Mouse (Mus musculus) embryonic facial prominence, embryonic 15.5 days (tissue): ENCODE results near the gene Rbm20. TPM values are rescaled to one million over a fixed set of nuclear protein-coding genes. Genes with fewer than 3 reads are reported as not detected.

Experiments
- ATAC-seq: fragments of 200-750 bp; cut with Nextera tagmentation; 2 replicates; pipeline ENCODE4 v1.8.0; 2017; ENCODE audit warnings: low read depth, moderate TSS enrichment; ENCODE audit not compliant: insufficient number of reproducible peaks, low FRiP score, low TSS enrichment
- H3K27ac ChIP-seq: fragments of 300-500 bp; sonication (generic); replicated peaks from 2 replicates; pipeline ENCODE4 v1.5.1; 2015; ENCODE audit warnings: mild to moderate bottlenecking, inconsistent platforms
- H3K27me3 ChIP-seq: fragments of 300-500 bp; sonication (generic); 2 replicates; pipeline ENCODE4 v1.6.1; 2015; ENCODE audit warnings: inconsistent platforms
- H3K36me3 ChIP-seq: fragments of 300-500 bp; sonication (generic); 2 replicates; pipeline ENCODE4 v1.6.1; 2015; ENCODE audit warnings: mild to moderate bottlenecking, inconsistent platforms
- H3K4me1 ChIP-seq: fragments of 300-500 bp; sonication (generic); 2 replicates; pipeline ENCODE4 v1.6.1; 2015; ENCODE audit warnings: inconsistent platforms
- H3K4me2 ChIP-seq: fragments of 300-500 bp; sonication (generic); replicated peaks from 2 replicates; pipeline ENCODE4 v1.6.1; 2015; ENCODE audit warnings: mild to moderate bottlenecking, inconsistent platforms
- H3K4me3 ChIP-seq: fragments of 300-500 bp; sonication (generic); replicated peaks from 2 replicates; pipeline ENCODE4 v1.5.1; 2015; ENCODE audit warnings: mild to moderate bottlenecking, inconsistent platforms
- H3K9ac ChIP-seq: fragments of 300-500 bp; sonication (generic); 2 replicates; pipeline ENCODE4 v1.6.1; 2015; ENCODE audit warnings: inconsistent platforms
- H3K9me3 ChIP-seq: fragments of 300-500 bp; sonication (generic); replicated peaks from 2 replicates; pipeline ENCODE4 v1.6.1; 2016; ENCODE audit warnings: inconsistent platforms
- WGBS: fragments of 180-500 bp; shearing (Covaris S2); methylation state at CpG from one replicate; pipeline ENCODE4 v1.1.7; 2015; 5-methylcytosine and 5-hydroxymethylcytosine counted together
- polyA plus RNA-seq: library from polyadenylated mRNA; unstranded; fragments of >200 nt; fragmentation: Nextera tagmentation; extraction: Ambion mirVana; gene quantifications from 2 replicates; pipeline ENCODE4 v1.2.1, GENCODE M21; 2015

Rbm20 gene
- polyA plus RNA-seq, 1 experiment from 2014 or later: 5.5 TPM

DNA sequence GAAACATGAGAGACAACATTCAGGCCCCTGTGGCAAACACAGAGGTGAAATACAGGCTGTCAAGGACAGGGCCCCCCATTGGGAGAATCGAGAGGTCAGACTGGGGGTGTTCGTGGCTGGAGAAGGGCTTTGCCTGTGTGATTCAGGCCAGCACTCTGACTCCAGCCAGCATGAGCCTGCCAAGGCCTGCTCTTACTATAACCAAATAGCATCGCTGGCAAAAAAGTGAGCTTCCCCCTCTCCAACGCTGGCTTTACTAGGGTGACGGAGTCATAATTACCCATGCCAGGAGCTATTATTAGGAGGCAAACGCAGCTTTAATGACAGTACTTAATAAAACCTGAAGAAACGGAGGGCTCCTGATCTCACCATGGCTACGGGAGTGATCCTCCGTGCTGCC is 179.7 kb downstream of the Rbm20 start:
- ATAC-seq: no peak
- H3K36me3 ChIP-seq: no peaks in the 10 kb centered on the region

GRCm38 (mm10) chr19:53857962-53858361 is 180.9 kb downstream of the Rbm20 start:
- 34% methylated on average over 6 of the region's 6 CpGs for WGBS
- H3K4me2 ChIP-seq: no peak overlapping the region
- ATAC-seq: no peak
- H3K27me3 ChIP-seq: no peaks in the 10 kb centered on the region
- H3K4me3 ChIP-seq: no peak overlapping the region
- H3K9ac ChIP-seq: no peak overlapping the region
- peaks cover 54% of the 10 kb centered on the region for H3K4me1 ChIP-seq
- no peaks in the 10 kb centered on the region for H3K9me3 ChIP-seq
- no peaks in the 10 kb centered on the region for H3K36me3 ChIP-seq
- peak overlapping the region; percentile 58 for H3K27ac ChIP-seq

More for the DNA sequence above, 179.7 kb downstream of the Rbm20 start:
- Histone ChIP-seq H3K9me3 (no peaks in the 10 kb centered on the region), H3K27ac (no peak overlapping the region; the same call in 1 of the 2 replicates), H3K4me1 (peaks cover 65% of the 10 kb centered on the region), H3K9ac (no peak overlapping the region), H3K4me2 (no peak overlapping the region), H3K27me3 (no peaks in the 10 kb centered on the region), H3K4me3 (no peak overlapping the region)
- WGBS: 75% methylated on average over 9 of the region's 9 CpGs

GRCm38 (mm10) chr19:53859149-53859548 is 182.0 kb downstream of the Rbm20 start:
- Histone ChIP-seq H3K36me3 (no peaks in the 10 kb centered on the region), H3K9ac (no peak overlapping the region), H3K4me1 (peaks cover 42% of the 10 kb centered on the region), H3K9me3 (no peaks in the 10 kb centered on the region), H3K4me2 (peak overlapping the region; percentile 22; the same call in 1 of the 2 replicates), H3K27ac (peak overlapping the region; percentile 65), H3K27me3 (no peaks in the 10 kb centered on the region), H3K4me3 (0 out of 2 replicates have a peak overlapping the region, but pooled peaks have one; percentile 2)
- ATAC-seq: no peak
- WGBS: 48% methylated on average over 9 of the region's 9 CpGs

DNA sequence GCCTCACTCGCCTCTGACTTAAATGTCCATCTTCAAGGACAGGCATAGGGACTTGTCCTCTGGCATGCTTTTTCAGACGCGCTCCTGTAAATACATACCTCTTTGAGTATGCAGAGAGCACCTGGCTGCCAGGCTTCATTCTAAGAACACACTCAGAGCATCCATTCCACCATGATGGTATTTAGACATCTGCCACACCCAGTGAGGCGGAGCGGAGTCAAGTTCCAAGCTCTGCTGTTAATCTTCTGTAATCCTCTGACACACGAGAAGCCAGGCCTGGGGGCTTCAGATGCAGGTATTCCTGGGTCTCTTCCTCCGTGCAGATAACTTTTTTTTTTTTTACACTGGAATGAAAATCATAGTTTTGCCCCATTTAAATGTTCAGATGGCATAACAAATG is 182.5 kb downstream of the Rbm20 start:
- peak overlapping the region; percentile 65 for H3K27ac ChIP-seq
- 37% methylated on average over 7 of the region's 7 CpGs for WGBS

GRCm38 (mm10) chr19:53861346-53861745 is 184.2 kb downstream of the Rbm20 start:
- no peak for ATAC-seq
- WGBS: 78% methylated on average over 7 of the region's 7 CpGs
- Histone ChIP-seq H3K27me3 (no peaks in the 10 kb centered on the region), H3K27ac (no peak overlapping the region), H3K4me3 (no peak overlapping the region), H3K4me1 (peaks cover 35% of the 10 kb centered on the region), H3K4me2 (no peak overlapping the region), H3K9me3 (no peaks in the 10 kb centered on the region), H3K9ac (no peak overlapping the region), H3K36me3 (no peaks in the 10 kb centered on the region)

More for the DNA sequence above, 182.5 kb downstream of the Rbm20 start:
- Histone ChIP-seq H3K27me3 (no peaks in the 10 kb centered on the region), H3K4me1 (peaks cover 42% of the 10 kb centered on the region), H3K4me3 (0 out of 2 replicates have a peak overlapping the region, but pooled peaks have one; percentile 2), H3K9me3 (no peaks in the 10 kb centered on the region), H3K9ac (no peak overlapping the region), H3K36me3 (no peaks in the 10 kb centered on the region), H3K4me2 (peak overlapping the region; percentile 22; the same call in 1 of the 2 replicates)
- ATAC-seq: no peak

DNA sequence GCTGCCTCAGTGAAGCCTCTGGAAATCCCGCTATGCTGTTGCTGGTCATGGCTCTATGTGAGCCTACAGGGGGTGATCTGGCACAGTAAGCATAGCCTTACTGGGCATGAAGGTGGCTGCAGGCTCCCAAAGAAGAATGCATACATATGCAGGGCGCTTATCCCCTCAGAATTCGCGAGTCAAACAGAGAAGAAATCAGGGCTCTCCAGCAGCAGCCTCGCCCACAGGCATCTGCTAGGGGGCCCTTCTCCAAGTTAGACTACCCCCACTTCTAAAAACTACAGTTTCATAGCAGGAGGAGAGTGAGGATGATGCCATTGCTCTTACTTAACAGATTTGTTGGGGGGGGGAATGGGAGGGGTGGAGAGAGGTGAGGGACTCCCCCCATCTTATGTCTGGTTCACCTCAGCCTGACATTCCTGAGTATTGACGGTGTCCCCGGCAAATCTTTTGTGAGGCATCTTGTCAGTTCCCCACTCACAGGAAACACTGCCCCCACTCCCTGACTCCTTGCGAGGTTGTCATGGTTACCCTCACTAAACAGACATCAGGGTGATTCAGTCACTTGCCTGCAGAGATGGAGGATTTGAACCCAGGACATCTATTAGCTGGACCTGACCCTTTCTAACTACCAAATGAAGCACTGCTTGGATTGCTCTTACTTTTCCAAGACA is 185.6 kb downstream of the Rbm20 start:
- no peak for ATAC-seq
- H3K36me3 ChIP-seq: no peaks in the 10 kb centered on the region
- no peak overlapping the region; the same call in 1 of the 2 replicates for H3K9ac ChIP-seq
- no peak overlapping the region for H3K27ac ChIP-seq
- no peaks in the 10 kb centered on the region for H3K9me3 ChIP-seq
- H3K4me3 ChIP-seq: no peak overlapping the region
- H3K4me1 ChIP-seq: peaks cover 28% of the 10 kb centered on the region
- H3K4me2 ChIP-seq: no peak overlapping the region
- 59% methylated on average over 8 of the region's 8 CpGs for WGBS
- H3K27me3 ChIP-seq: no peaks in the 10 kb centered on the region

- no peak for ATAC-seq
- no peaks in the 10 kb centered on the region for H3K9me3 ChIP-seq
- no peaks in the 10 kb centered on the region for H3K36me3 ChIP-seq
- no peak overlapping the region for H3K9ac ChIP-seq
- H3K27me3 ChIP-seq: no peaks in the 10 kb centered on the region
- no peak overlapping the region for H3K27ac ChIP-seq
- no peaks in the 10 kb centered on the region for H3K4me1 ChIP-seq
- H3K4me2 ChIP-seq: no peak overlapping the region
- H3K4me3 ChIP-seq: no peak overlapping the region
Observed at GRCm38 (mm10) chr19:53867238-53867637, 190.1 kb downstream of the Rbm20 start.

GRCm38 (mm10) chr19:53868125-53868524 is 191.0 kb downstream of the Rbm20 start:
- H3K36me3 ChIP-seq: no peaks in the 10 kb centered on the region
- no peaks in the 10 kb centered on the region for H3K27me3 ChIP-seq
- H3K9me3 ChIP-seq: no peaks in the 10 kb centered on the region
- H3K4me3 ChIP-seq: no peak overlapping the region
- ATAC-seq: no peak
- WGBS: 93% methylated on average over 6 of the region's 6 CpGs
- no peak overlapping the region for H3K27ac ChIP-seq
- no peak overlapping the region for H3K9ac ChIP-seq
- no peaks in the 10 kb centered on the region for H3K4me1 ChIP-seq
- H3K4me2 ChIP-seq: no peak overlapping the region

- Histone ChIP-seq H3K9ac (no peak overlapping the region), H3K4me3 (no peak overlapping the region), H3K27me3 (no peaks in the 10 kb centered on the region), H3K36me3 (no peaks in the 10 kb centered on the region), H3K27ac (no peak overlapping the region), H3K9me3 (no peaks in the 10 kb centered on the region), H3K4me1 (no peaks in the 10 kb centered on the region), H3K4me2 (no peak overlapping the region)
- no peak for ATAC-seq
- 81% methylated on average over 1 of the region's 1 CpGs for WGBS
Observed at GRCm38 (mm10) chr19:53868796-53869195, 191.7 kb downstream of the Rbm20 start.

- WGBS: 69% methylated on average over 4 of the region's 4 CpGs
- H3K4me3 ChIP-seq: no peak overlapping the region
- 0 out of 2 replicates have a peak, but pooled peaks cover 4% of the 10 kb centered on the region for H3K4me1 ChIP-seq
- H3K36me3 ChIP-seq: no peaks in the 10 kb centered on the region
- no peaks in the 10 kb centered on the region for H3K9me3 ChIP-seq
- H3K27ac ChIP-seq: no peak overlapping the region
- no peak overlapping the region for H3K4me2 ChIP-seq
- ATAC-seq: no peak
- H3K27me3 ChIP-seq: no peaks in the 10 kb centered on the region
- no peak overlapping the region for H3K9ac ChIP-seq
Observed at GRCm38 (mm10) chr19:53869427-53870385, 192.6 kb downstream of the Rbm20 start.

DNA sequence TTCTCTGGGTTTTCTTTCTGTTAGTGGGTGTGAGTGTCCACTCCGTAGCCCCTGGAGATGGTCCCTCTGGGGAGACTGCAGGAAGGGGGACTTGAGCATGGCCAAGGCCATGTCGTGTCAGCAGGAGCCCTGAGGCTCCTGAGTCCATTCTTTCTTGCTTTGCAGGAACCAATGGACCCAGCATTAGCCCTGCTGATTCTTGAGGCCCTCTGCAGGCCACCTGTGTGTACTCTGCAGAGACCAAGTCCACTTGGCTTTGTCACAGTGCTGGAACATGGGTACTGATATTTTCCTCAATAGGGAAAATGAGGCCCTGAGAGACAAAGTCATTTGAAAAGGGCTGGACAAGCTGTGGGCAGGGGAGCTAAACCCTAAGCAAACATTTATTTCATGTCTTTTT is 193.5 kb downstream of the Rbm20 start:
- H3K27ac ChIP-seq: no peak overlapping the region
- no peaks in the 10 kb centered on the region for H3K36me3 ChIP-seq
- H3K4me2 ChIP-seq: no peak overlapping the region
- peaks cover 9% of the 10 kb centered on the region; the same call in 1 of the 2 replicates for H3K4me1 ChIP-seq
- no peaks in the 10 kb centered on the region for H3K27me3 ChIP-seq
- ATAC-seq: no peak
- H3K9ac ChIP-seq: no peak overlapping the region
- 51% methylated on average over 2 of the region's 2 CpGs for WGBS
- H3K4me3 ChIP-seq: no peak overlapping the region
- no peaks in the 10 kb centered on the region for H3K9me3 ChIP-seq
